Mouse (Mus musculus) MEL (cell line): ENCODE measurements around the gene Tmpo. TPM values are rescaled to one million over a fixed set of nuclear protein-coding genes. Genes with fewer than 3 reads are reported as not detected.

Experiments
- DNase-seq: peaks from one replicate; pipeline ENCODE4 v3.0.0; 2011; ENCODE audit warnings: low read depth, low spot score
- H3K27ac ChIP-seq: 2 replicates; pipeline ENCODE4 v1.5.1; 2012; ENCODE audit warnings: low read depth, mild to moderate bottlenecking, control low read depth, low read length, moderate library complexity; ENCODE audit not compliant: control insufficient read depth
- H3K27me3 ChIP-seq, 2 experiments: fragments of 150-350 bp in 1 of 2; sonication (generic) in 1 of 2; 2 replicates each; pipeline ENCODE4 v1.6.1; 2012; ENCODE audit warnings: low read length in 2 of 2, mild to moderate bottlenecking in 2 of 2, improper control_type of control experiment in 1 of 2, moderate library complexity in 1 of 2; ENCODE audit not compliant: insufficient read depth in 2 of 2, control insufficient read depth in 1 of 2
- H3K36me3 ChIP-seq, 2 experiments: 2 replicates each; pipeline ENCODE4 v1.6.1; 2012 to 2014; ENCODE audit warnings: low read length in 2 of 2, improper control_type of control experiment in 1 of 2, inconsistent platforms in 1 of 2, mild to moderate bottlenecking in 1 of 2; ENCODE audit not compliant: insufficient read depth in 2 of 2, control insufficient read depth in 1 of 2
- H3K4me1 ChIP-seq, 2 experiments: fragments of 150-350 bp in 1 of 2; sonication (generic) in 1 of 2; 2 replicates each; pipeline ENCODE4 v1.6.1; 2012; ENCODE audit warnings: low read length in 2 of 2, improper control_type of control experiment in 1 of 2, mild to moderate bottlenecking in 1 of 2; ENCODE audit not compliant: insufficient read depth in 2 of 2, control insufficient read depth in 1 of 2
- H3K4me3 ChIP-seq, 2 experiments: fragments of 150-350 bp in 1 of 2; sonication (generic) in 1 of 2; 2 replicates each; pipeline ENCODE4 v1.5.1; 2012; ENCODE audit warnings: low read depth in 2 of 2, low read length in 2 of 2, mild to moderate bottlenecking in 2 of 2, moderate library complexity in 2 of 2, control low read depth in 1 of 2, improper control_type of control experiment in 1 of 2; ENCODE audit not compliant: control insufficient read depth in 1 of 2, insufficient read depth in 1 of 2
- H3K79me2 ChIP-seq: 2 replicates; pipeline ENCODE4 v1.6.1; 2012; ENCODE audit warnings: mild to moderate bottlenecking, low read length, moderate library complexity; ENCODE audit not compliant: control insufficient read depth, poor library complexity, insufficient read depth
- H3K9ac ChIP-seq: 2 replicates; pipeline ENCODE4 v1.6.1; 2012; ENCODE audit warnings: low read depth, mild to moderate bottlenecking, control low read depth, low read length, moderate library complexity; ENCODE audit not compliant: control insufficient read depth, poor library complexity, severe bottlenecking
- H3K9me3 ChIP-seq: fragments of 150-350 bp; sonication (generic); replicated peaks from 2 replicates; pipeline ENCODE4 v1.6.1; 2012; ENCODE audit warnings: mild to moderate bottlenecking, low read length, improper control_type of control experiment, moderate library complexity; ENCODE audit not compliant: insufficient read depth
- CHD1 ChIP-seq: IDR thresholded peaks from 2 replicates; pipeline ENCODE4 v1.6.1; 2012; ENCODE audit warnings: low read depth, mild to moderate bottlenecking, inconsistent platforms, low read length, improper control_type of control experiment
- CTCF ChIP-seq, 3 experiments: IDR thresholded peaks in 2 of 3; conservative IDR thresholded peaks in 1 of 3; 2 replicates each; pipeline ENCODE4 v1.5.1; 2011 to 2012; ENCODE audit warnings: low read length in 3 of 3, low read depth in 2 of 3, mild to moderate bottlenecking in 2 of 3, improper control_type of control experiment in 1 of 3, inconsistent platforms in 1 of 3, mixed read lengths in 1 of 3, moderate library complexity in 1 of 3; ENCODE audit not compliant: control insufficient read depth in 1 of 3, insufficient read depth in 1 of 3, poor library complexity in 1 of 3, severe bottlenecking in 1 of 3
- E2F4 ChIP-seq: IDR thresholded peaks from 2 replicates; pipeline ENCODE4 v1.6.1; 2011; ENCODE audit warnings: low read depth, low read length, improper control_type of control experiment, borderline replicate concordance
- ETS1 ChIP-seq: IDR thresholded peaks from 2 replicates; pipeline ENCODE4 v1.6.1; 2012; ENCODE audit warnings: low read depth, mild to moderate bottlenecking, inconsistent platforms, low read length, improper control_type of control experiment, moderate library complexity
- GATA1 ChIP-seq: IDR thresholded peaks from 2 replicates; pipeline ENCODE4 v1.6.1; 2011; ENCODE audit warnings: low read depth, low read length, improper control_type of control experiment
- HCFC1 ChIP-seq: IDR thresholded peaks from 2 replicates; pipeline ENCODE4 v1.6.1; 2012; ENCODE audit warnings: low read depth, mild to moderate bottlenecking, inconsistent platforms, low read length, improper control_type of control experiment, moderate library complexity
- MAX ChIP-seq: IDR thresholded peaks from 2 replicates; pipeline ENCODE4 v1.6.1; 2011; ENCODE audit warnings: low read length, improper control_type of control experiment
- MEF2A ChIP-seq: IDR thresholded peaks from 2 replicates; pipeline ENCODE4 v1.6.1; 2014; ENCODE audit warnings: low read depth, mild to moderate bottlenecking, inconsistent platforms, low read length, improper control_type of control experiment; ENCODE audit not compliant: poor library complexity, insufficient replicate concordance, severe bottlenecking; ENCODE audit errors: extremely low read depth
- POLR2AphosphoS2 ChIP-seq: IDR thresholded peaks from 2 replicates; pipeline ENCODE4 v1.6.1; 2011; ENCODE audit warnings: low read length, improper control_type of control experiment
- RAD21 ChIP-seq: IDR thresholded peaks from 2 replicates; pipeline ENCODE4 v1.6.1; 2011; ENCODE audit warnings: mild to moderate bottlenecking, low read depth, low read length, improper control_type of control experiment
- SIN3A ChIP-seq: IDR thresholded peaks from 2 replicates; pipeline ENCODE4 v1.6.1; 2012; ENCODE audit warnings: low read length, improper control_type of control experiment, inconsistent platforms
- SMC3 ChIP-seq: IDR thresholded peaks from 2 replicates; pipeline ENCODE4 v1.6.1; 2011; ENCODE audit warnings: low read depth, low read length, improper control_type of control experiment
- TAL1 ChIP-seq: IDR thresholded peaks from 2 replicates; pipeline ENCODE4 v1.6.1; 2012; ENCODE audit warnings: mild to moderate bottlenecking, inconsistent platforms, low read length, moderate library complexity, mixed read lengths
- TBP ChIP-seq: IDR thresholded peaks from 2 replicates; pipeline ENCODE4 v1.8.0; 2011; ENCODE audit warnings: low read depth, low read length, improper control_type of control experiment
- UBTF ChIP-seq: IDR thresholded peaks from 2 replicates; pipeline ENCODE4 v1.6.1; 2012; ENCODE audit warnings: low read depth, mild to moderate bottlenecking, inconsistent platforms, low read length, improper control_type of control experiment, moderate library complexity, borderline replicate concordance; ENCODE audit not compliant: insufficient read depth
- ZC3H11A ChIP-seq: IDR thresholded peaks from 2 replicates; pipeline ENCODE4 v1.6.1; 2012; ENCODE audit warnings: low read depth, mild to moderate bottlenecking, inconsistent platforms, low read length, improper control_type of control experiment
- ZNF384 ChIP-seq: IDR thresholded peaks from 2 replicates; pipeline ENCODE4 v1.6.1; 2012; ENCODE audit warnings: low read depth, mild to moderate bottlenecking, inconsistent platforms, low read length, improper control_type of control experiment
- polyA plus RNA-seq, 2 experiments: library from polyadenylated mRNA; stranded (reverse) in 1 of 2; unstranded in 1 of 2; fragments of >175 nt in 1 of 2; fragments of >200 nt in 1 of 2; gene quantifications; 2 replicates each; pipeline versions ENCODE4 v1.2.1 to v1.2.4; 2012; ENCODE audit warnings: low replicate concordance in 2 of 2, low read depth in 1 of 2; ENCODE audit not compliant: insufficient read length in 2 of 2, insufficient read depth in 1 of 2, missing spikeins in 1 of 2
- total RNA-seq: library from RNA; depleted of rRNA; stranded (reverse); fragments of 300-350 nt; gene quantifications from 2 replicates; pipeline ENCODE4 v1.2.3, GENCODE M21; 2012

The Tmpo gene
- total and polyA plus RNA-seq, 3 experiments = 211 to 219 (median 215) TPM

DNA sequence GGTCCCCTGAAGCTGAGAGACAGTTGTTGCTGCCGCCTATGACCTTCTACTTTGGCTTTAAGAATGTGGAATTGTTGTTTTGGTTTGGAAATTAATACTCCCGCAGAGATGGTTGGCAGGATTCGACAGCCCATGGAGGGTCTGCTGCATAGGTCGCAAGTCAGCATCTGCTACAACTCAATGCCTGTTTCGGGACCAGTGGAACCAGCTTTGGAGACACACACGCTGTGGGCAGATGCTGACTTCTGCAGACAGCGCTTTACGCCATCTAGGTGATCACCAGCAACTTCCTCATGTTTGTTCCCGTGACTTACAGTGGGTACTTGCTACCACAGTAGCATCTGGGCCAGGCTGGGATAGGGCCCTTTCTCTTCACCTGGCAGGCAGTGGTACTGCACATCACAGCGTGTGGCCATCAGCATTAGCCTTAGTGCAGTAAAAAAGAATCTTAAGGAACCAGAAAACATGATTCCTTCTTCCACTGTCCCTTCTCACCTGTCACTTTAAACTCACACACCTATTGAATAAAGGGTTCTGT lies 38.4 kb downstream of the Tmpo start:
- no peak overlapping the region for H3K4me3 ChIP-seq
- no peaks in the 10 kb centered on the region for H3K27me3 ChIP-seq
- DNase-seq = peak; percentile 50
- no peak overlapping the region for H3K27ac ChIP-seq
- peaks cover 0 to 8% of the 10 kb centered on the region in 2 experiments; a peak in 1 of 4 replicates for H3K4me1 ChIP-seq
- H3K79me2 ChIP-seq = no peaks in the 10 kb centered on the region; the same call in 1 of the 2 replicates
- no peak overlapping the region for H3K9ac ChIP-seq
- H3K36me3 ChIP-seq = peaks cover 1 to 14% of the 10 kb centered on the region in 2 experiments; a peak in 3 of 4 replicates
- no peak for TF ChIP-seq ETS1
- TF ChIP-seq MEF2A = no peak
- no peak for TF ChIP-seq TBP
- no peak for TF ChIP-seq E2F4
- no peak for TF ChIP-seq CHD1
- TF ChIP-seq ZC3H11A = no peak
- TF ChIP-seq HCFC1 = no peak
- TF ChIP-seq TAL1 = no peak
- TF ChIP-seq MAX = no peak
- no peak for TF ChIP-seq UBTF
- TF ChIP-seq, all 39 proteins: peak for 0
- H3K9me3 ChIP-seq = no peaks in the 10 kb centered on the region

- H3K79me2 ChIP-seq = no peaks in the 10 kb centered on the region; the same call in 1 of the 2 replicates
- peak; percentile 72 for TF ChIP-seq SIN3A
- TF ChIP-seq RAD21 = peak; percentile 96
- peak; percentile 14 to 92 (median 74); a peak in 4 of 6 replicates for TF ChIP-seq CTCF (IDR thresholded peaks at IDR 0.05 in 2 of 3, conservative IDR thresholded peaks at IDR 0.05 in 1 of 3; ENCODE audit: control insufficient read depth in 1 of 3, insufficient read depth in 1 of 3, low read depth in 2 of 3, low read length in 3 of 3, poor library complexity in 1 of 3, severe bottlenecking in 1 of 3)
- TF ChIP-seq SMC3 = peak; percentile 81
- TF ChIP-seq ZNF384 = 0 out of 2 replicates have a peak, but pooled peaks have one; percentile 27
- TF ChIP-seq HCFC1 = 0 out of 2 replicates have a peak, but pooled peaks have one; percentile 27
- TF ChIP-seq GATA1 = no peak
- TF ChIP-seq ZC3H11A = peak; percentile 85
- no peak for TF ChIP-seq POLR2AphosphoS2
- TF ChIP-seq, all 39 proteins: peak for 7
- peak overlapping the region; percentile 15 for H3K9ac ChIP-seq
- DNase-seq = peak; percentile 88
- no peak overlapping the region for H3K4me3 ChIP-seq
- H3K9me3 ChIP-seq = no peaks in the 10 kb centered on the region
- no peaks in the 10 kb centered on the region for H3K27me3 ChIP-seq
- H3K36me3 ChIP-seq = peaks cover 4 to 8% of the 10 kb centered on the region in 2 experiments; a peak in 2 of 4 replicates
- H3K27ac ChIP-seq = no peak overlapping the region
- peaks cover 0 to 11% of the 10 kb centered on the region in 2 experiments; a peak in 1 of 4 replicates for H3K4me1 ChIP-seq
Measured at GRCm38 (mm10) chr10:91141564-91141963, 39.6 kb downstream of the Tmpo start.
